Mouse (Mus musculus) myocyte (in vitro differentiated cells): Measurements from ENCODE around the gene Chuk.

Experiments used
- MYOD1 ChIP-seq, 3 experiments: IDR thresholded peaks; one replicate each; pipeline ENCODE4 v1.6.1; 2011; ENCODE audit warnings: control low read depth in 2 of 3, low read depth in 2 of 3, mild to moderate bottlenecking in 2 of 3, moderate library complexity in 1 of 3; ENCODE audit not compliant: insufficient read length in 2 of 3, control insufficient read depth in 1 of 3
- POLR2A ChIP-seq: IDR thresholded peaks from one replicate; pipeline ENCODE4 v1.6.1; 2011; ENCODE audit warnings: low read depth, mild to moderate bottlenecking, control low read depth, moderate library complexity; ENCODE audit not compliant: insufficient read length
- POLR2AphosphoS2 ChIP-seq: IDR thresholded peaks from one replicate; pipeline ENCODE4 v1.6.1; 2011; ENCODE audit warnings: low read depth, control low read depth; ENCODE audit not compliant: insufficient read length
- TCF12 ChIP-seq: IDR thresholded peaks from one replicate; pipeline ENCODE4 v1.6.1; 2011; ENCODE audit warnings: mild to moderate bottlenecking, control low read depth; ENCODE audit not compliant: poor library complexity, insufficient read depth, severe bottlenecking
- TCF3 ChIP-seq: IDR thresholded peaks from one replicate; pipeline ENCODE4 v1.6.1; 2011; ENCODE audit warnings: low read depth, control low read depth; ENCODE audit not compliant: insufficient read length
- USF1 ChIP-seq: IDR thresholded peaks from one replicate; pipeline ENCODE4 v1.6.1; 2011; ENCODE audit warnings: low read depth, mild to moderate bottlenecking, control low read depth, moderate library complexity

- TF ChIP-seq USF1 = no peak
- no peak for TF ChIP-seq POLR2A
- TF ChIP-seq MYOD1 (IDR thresholded peaks at IDR 0.05; ENCODE audit: control insufficient read depth in 1 of 3, insufficient read length in 2 of 3, low read depth in 2 of 3) = no peak
- TF ChIP-seq POLR2AphosphoS2 = no peak
- TF ChIP-seq TCF12 = no peak
- TF ChIP-seq TCF3 = no peak
These were observed 46.5 kb upstream of the Chuk start for GRCm38 (mm10) chr19:44153781-44154180.
